Mouse (Mus musculus) testis, adult 2 months (tissue): ENCODE data around the gene Shld2. TPM values are rescaled to one million over a fixed set of nuclear protein-coding genes. Genes with fewer than 3 reads are reported as not detected.

Experiments used
- H3K27ac ChIP-seq: fragments of 200-500 bp; 2 replicates; pipeline ENCODE4 v1.5.1; 2012; ENCODE audit warnings: low read depth, low read length; ENCODE audit not compliant: control insufficient read depth, insufficient read depth
- H3K27me3 ChIP-seq: fragments of 200-500 bp; 2 replicates; pipeline ENCODE4 v1.6.1; 2012; ENCODE audit warnings: mild to moderate bottlenecking, low read length, moderate library complexity; ENCODE audit not compliant: control insufficient read depth, insufficient read depth
- H3K36me3 ChIP-seq: fragments of 200-500 bp; 2 replicates; pipeline ENCODE4 v1.6.1; 2012; ENCODE audit warnings: mild to moderate bottlenecking, low read length; ENCODE audit not compliant: control insufficient read depth, insufficient read depth
- H3K4me1 ChIP-seq: fragments of 200-500 bp; 2 replicates; pipeline ENCODE4 v1.6.1; 2012; ENCODE audit warnings: low read length; ENCODE audit not compliant: control insufficient read depth, insufficient read depth
- H3K4me3 ChIP-seq: fragments of 200-500 bp; 2 replicates; pipeline ENCODE4 v1.5.1; 2012; ENCODE audit warnings: low read depth, mild to moderate bottlenecking, low read length, moderate library complexity, mixed read lengths; ENCODE audit not compliant: control insufficient read depth
- CTCF ChIP-seq: fragments of 200-500 bp; IDR thresholded peaks from 2 replicates; pipeline ENCODE4 v1.5.1; 2012; ENCODE audit warnings: low read depth, mild to moderate bottlenecking, inconsistent platforms, low read length, moderate library complexity; ENCODE audit not compliant: control insufficient read depth, insufficient read depth, insufficient replicate concordance
- POLR2A ChIP-seq: fragments of 200-500 bp; IDR thresholded peaks from 2 replicates; pipeline ENCODE4 v1.6.1; 2012; ENCODE audit warnings: low read depth, mild to moderate bottlenecking, inconsistent platforms, low read length, moderate library complexity; ENCODE audit not compliant: control insufficient read depth
- polyA plus RNA-seq: library from polyadenylated mRNA; depleted of rRNA; stranded (reverse); fragments of >200 nt; gene quantifications from 2 replicates; pipeline ENCODE4 v1.2.3, GENCODE M21; 2012

Shld2 gene
- polyA plus RNA-seq, 1 experiment = 1.5 TPM

GRCm38 (mm10) chr14:34228830-34229506 is 81.3 kb downstream of the Shld2 start:
- Histone ChIP-seq H3K4me3 (no peak overlapping the region), H3K4me1 (no peaks in the 10 kb centered on the region), H3K27me3 (no peaks in the 10 kb centered on the region), H3K27ac (no peak overlapping the region), H3K36me3 (no peaks in the 10 kb centered on the region)
- TF ChIP-seq CTCF = no peak
- TF ChIP-seq POLR2A = no peak

DNA sequence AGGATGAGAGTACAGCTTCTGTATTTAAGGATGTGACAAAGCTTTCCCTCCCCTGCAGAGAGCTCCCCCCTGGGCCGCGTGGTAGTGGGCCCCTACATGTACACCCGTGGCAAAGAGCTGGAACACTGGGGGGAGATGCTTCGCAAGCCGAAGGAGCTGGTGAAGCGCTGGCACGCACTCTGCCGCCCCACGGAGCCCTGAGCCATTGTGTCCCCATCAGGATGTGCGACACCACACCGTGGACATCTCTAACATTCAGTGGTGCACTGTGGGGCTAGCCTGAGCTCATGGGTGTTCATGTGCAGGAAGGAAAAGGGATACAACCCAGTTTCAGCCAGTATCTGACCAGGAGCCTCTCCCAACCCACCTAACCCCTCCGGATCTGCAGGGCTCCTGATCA is 82.3 kb downstream of the Shld2 start:
- H3K4me1 ChIP-seq = no peaks in the 10 kb centered on the region
- no peak for TF ChIP-seq POLR2A
- no peak for TF ChIP-seq CTCF
- H3K27ac ChIP-seq = no peak overlapping the region
- H3K36me3 ChIP-seq = no peaks in the 10 kb centered on the region
- no peak overlapping the region for H3K4me3 ChIP-seq
- H3K27me3 ChIP-seq = no peaks in the 10 kb centered on the region

GRCm38 (mm10) chr14:34226566-34226965 is 83.7 kb downstream of the Shld2 start:
- no peaks in the 10 kb centered on the region for H3K36me3 ChIP-seq

GRCm38 (mm10) chr14:34225986-34226385 is 84.3 kb downstream of the Shld2 start:
- no peak for TF ChIP-seq CTCF
- TF ChIP-seq POLR2A = no peak
- Histone ChIP-seq H3K4me1 (no peaks in the 10 kb centered on the region), H3K27me3 (no peaks in the 10 kb centered on the region), H3K4me3 (no peak overlapping the region), H3K36me3 (no peaks in the 10 kb centered on the region), H3K27ac (no peak overlapping the region)

More at GRCm38 (mm10) chr14:34226566-34226965, 83.7 kb downstream of the Shld2 start:
- H3K27me3 ChIP-seq = no peaks in the 10 kb centered on the region
- TF ChIP-seq CTCF = no peak
- TF ChIP-seq POLR2A = no peak
- no peak overlapping the region for H3K4me3 ChIP-seq
- H3K4me1 ChIP-seq = no peaks in the 10 kb centered on the region
- H3K27ac ChIP-seq = no peak overlapping the region

- Histone ChIP-seq H3K27me3 (peaks cover 3% of the 10 kb centered on the region), H3K36me3 (no peaks in the 10 kb centered on the region), H3K4me3 (no peak overlapping the region), H3K4me1 (peaks cover 8% of the 10 kb centered on the region), H3K27ac (no peak overlapping the region)
- no peak for TF ChIP-seq CTCF
- no peak for TF ChIP-seq POLR2A
These were observed 86.9 kb downstream of the Shld2 start for GRCm38 (mm10) chr14:34223362-34223898.

GRCm38 (mm10) chr14:34221416-34222077 is 88.7 kb downstream of the Shld2 start:
- no peak overlapping the region for H3K4me3 ChIP-seq
- peaks cover 8% of the 10 kb centered on the region for H3K4me1 ChIP-seq
- TF ChIP-seq POLR2A (no peak), CTCF (no peak)
- H3K36me3 ChIP-seq = no peaks in the 10 kb centered on the region
- peaks cover 3% of the 10 kb centered on the region for H3K27me3 ChIP-seq
- H3K27ac ChIP-seq = no peak overlapping the region

- TF ChIP-seq POLR2A (no peak), CTCF (no peak)
- Histone ChIP-seq H3K4me1 (peaks cover 8% of the 10 kb centered on the region), H3K27me3 (peaks cover 3% of the 10 kb centered on the region), H3K36me3 (no peaks in the 10 kb centered on the region), H3K4me3 (no peak overlapping the region), H3K27ac (no peak overlapping the region)
These were observed 89.9 kb downstream of the Shld2 start for GRCm38 (mm10) chr14:34220426-34220825.
